Mouse (Mus musculus) spleen, adult 2 months (tissue): ENCODE data around the gene Aebp1.

Experiments used
- CTCF ChIP-seq: fragments of 200-500 bp; IDR thresholded peaks from 2 replicates; pipeline ENCODE4 v1.5.1; 2011; ENCODE audit warnings: mild to moderate bottlenecking, inconsistent platforms; ENCODE audit not compliant: insufficient read depth, insufficient read length, insufficient replicate concordance; ENCODE audit errors: extremely low read depth
- POLR2A ChIP-seq: fragments of 200-500 bp; IDR thresholded peaks from 2 replicates; pipeline ENCODE4 v1.6.1; 2011; ENCODE audit warnings: low read depth, low read length, inconsistent platforms

- no peak for TF ChIP-seq POLR2A
- no peak for TF ChIP-seq CTCF
These were observed 48.4 kb upstream of the Aebp1 start for GRCm38 (mm10) chr11:5813381-5813780.
